Mouse (Mus musculus) forebrain, embryonic 16.5 days (tissue): ENCODE measurements around the gene Plcb2. TPM values are rescaled to one million over a fixed set of nuclear protein-coding genes. Genes with fewer than 3 reads are reported as not detected.

Experiments used
- ATAC-seq: fragments of 200-750 bp; cut with Nextera tagmentation; 2 replicates; pipeline ENCODE4 v1.8.0; 2017; ENCODE audit warnings: mild to moderate bottlenecking, moderate library complexity
- H3K27ac ChIP-seq: fragments of 300-500 bp; sonication (generic); 2 replicates; pipeline ENCODE4 v1.5.1; 2014; ENCODE audit warnings: low read length, control low read depth
- H3K27me3 ChIP-seq: fragments of 300-500 bp; sonication (generic); replicated peaks from 2 replicates; pipeline ENCODE4 v1.6.1; 2014; ENCODE audit warnings: low read length; ENCODE audit not compliant: control insufficient read depth, insufficient read depth
- H3K36me3 ChIP-seq: fragments of 300-500 bp; sonication (generic); 2 replicates; pipeline ENCODE4 v1.6.1; 2014; ENCODE audit not compliant: control insufficient read depth, insufficient read depth
- H3K4me1 ChIP-seq: fragments of 300-500 bp; sonication (generic); replicated peaks from 2 replicates; pipeline ENCODE4 v1.6.1; 2014; ENCODE audit warnings: low read length; ENCODE audit not compliant: control insufficient read depth, insufficient read depth
- H3K4me2 ChIP-seq: fragments of 300-500 bp; sonication (generic); 2 replicates; pipeline ENCODE4 v1.6.1; 2014; ENCODE audit warnings: mild to moderate bottlenecking, low read length, control low read depth
- H3K4me3 ChIP-seq: fragments of 300-500 bp; sonication (generic); replicated peaks from 2 replicates; pipeline ENCODE4 v1.5.1; 2014; ENCODE audit warnings: mild to moderate bottlenecking, low read length, control low read depth
- H3K9ac ChIP-seq: fragments of 300-500 bp; sonication (generic); replicated peaks from 2 replicates; pipeline ENCODE4 v1.6.1; 2014; ENCODE audit warnings: low read depth, low read length, control low read depth
- H3K9me3 ChIP-seq: fragments of 300-500 bp; sonication (generic); 2 replicates; pipeline ENCODE4 v1.6.1; 2016; ENCODE audit warnings: low read length; ENCODE audit not compliant: control insufficient read depth
- WGBS: fragments of 180-500 bp; shearing (Covaris S2); extraction: QIAGEN DNeasy Blood & Tissue Kit; methylation state at CpG from one replicate; pipeline ENCODE4 v1.1.7; 2014; 5-methylcytosine and 5-hydroxymethylcytosine counted together
- polyA plus RNA-seq: library from polyadenylated mRNA; unstranded; fragments of >200 nt; fragmentation: Nextera tagmentation; extraction: Ambion mirVana; gene quantifications from 2 replicates; pipeline ENCODE4 v1.2.1, GENCODE M21; 2015

Gene Plcb2
- polyA plus RNA-seq, 1 experiment from 2014 or later = 1.2 TPM

- Histone ChIP-seq H3K4me2 (no peak overlapping the region), H3K9ac (no peak overlapping the region), H3K4me1 (peaks cover 31% of the 10 kb centered on the region), H3K27me3 (peaks cover 55% of the 10 kb centered on the region), H3K27ac (no peak overlapping the region), H3K4me3 (no peak overlapping the region), H3K36me3 (no peaks in the 10 kb centered on the region), H3K9me3 (no peaks in the 10 kb centered on the region)
- ATAC-seq = no peak
- WGBS = 67% methylated on average over 4 of the region's 4 CpGs
These were observed 19.8 kb downstream of the Plcb2 start for GRCm38 (mm10) chr2:118708472-118708871.

GRCm38 (mm10) chr2:118706436-118706835, 21.8 kb downstream of the Plcb2 start:
- Histone ChIP-seq H3K4me1 (peaks cover 43% of the 10 kb centered on the region), H3K9me3 (no peaks in the 10 kb centered on the region), H3K36me3 (no peaks in the 10 kb centered on the region), H3K4me2 (no peak overlapping the region), H3K4me3 (no peak overlapping the region), H3K27ac (no peak overlapping the region), H3K27me3 (peaks cover 63% of the 10 kb centered on the region), H3K9ac (no peak overlapping the region)
- WGBS = 5% methylated on average over 6 of the region's 6 CpGs
- ATAC-seq = 0 out of 2 replicates have a peak, but pooled peaks have one; percentile 13

DNA sequence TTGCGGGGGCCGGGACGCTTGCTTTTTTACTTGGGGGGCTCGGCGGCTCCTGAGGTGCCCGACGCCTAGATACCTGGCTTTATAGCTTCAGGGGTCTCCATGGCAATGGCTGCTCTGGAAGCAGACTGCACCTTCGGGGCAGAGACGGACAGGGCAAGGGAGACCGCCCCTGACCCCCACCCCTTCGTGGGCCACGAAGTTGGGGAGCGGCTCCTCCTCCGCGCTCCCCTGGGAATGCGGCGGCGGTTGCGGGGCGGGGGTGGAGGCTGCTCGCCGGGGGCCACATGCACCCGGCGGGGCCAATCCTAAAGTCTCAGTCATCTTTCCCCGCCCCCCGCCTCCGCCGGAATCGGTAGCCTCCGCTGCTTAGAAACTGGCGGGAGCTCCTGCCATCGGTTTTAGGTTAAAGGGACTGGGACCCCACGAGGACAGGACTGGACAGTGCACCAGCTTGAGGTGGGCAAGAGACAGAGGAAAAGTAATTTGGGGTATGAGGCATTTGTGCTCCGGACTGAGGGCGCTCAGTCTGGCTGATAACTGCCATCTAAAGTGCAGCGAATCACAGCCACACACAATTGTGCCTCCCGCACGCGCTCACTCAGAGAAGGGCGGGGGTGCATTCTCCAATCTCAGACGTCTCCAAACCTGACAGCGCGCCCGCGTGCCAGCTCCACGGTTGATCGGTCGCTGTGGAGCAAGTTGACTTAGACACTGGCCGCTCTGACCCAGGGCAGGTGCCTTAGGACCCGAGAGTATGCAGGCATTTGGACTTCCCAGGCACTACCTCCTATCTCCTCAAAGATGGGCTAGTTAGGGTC, 24.1 kb downstream of the Plcb2 start, which contains the start of gene Ankrd63:
Gene Ankrd63 (minus strand): TSS at position 51 of the 818 bp plus-strand sequence.
- WGBS = under 1% methylated on average over 50 of the region's 50 CpGs
- no peak for ATAC-seq

DNA sequence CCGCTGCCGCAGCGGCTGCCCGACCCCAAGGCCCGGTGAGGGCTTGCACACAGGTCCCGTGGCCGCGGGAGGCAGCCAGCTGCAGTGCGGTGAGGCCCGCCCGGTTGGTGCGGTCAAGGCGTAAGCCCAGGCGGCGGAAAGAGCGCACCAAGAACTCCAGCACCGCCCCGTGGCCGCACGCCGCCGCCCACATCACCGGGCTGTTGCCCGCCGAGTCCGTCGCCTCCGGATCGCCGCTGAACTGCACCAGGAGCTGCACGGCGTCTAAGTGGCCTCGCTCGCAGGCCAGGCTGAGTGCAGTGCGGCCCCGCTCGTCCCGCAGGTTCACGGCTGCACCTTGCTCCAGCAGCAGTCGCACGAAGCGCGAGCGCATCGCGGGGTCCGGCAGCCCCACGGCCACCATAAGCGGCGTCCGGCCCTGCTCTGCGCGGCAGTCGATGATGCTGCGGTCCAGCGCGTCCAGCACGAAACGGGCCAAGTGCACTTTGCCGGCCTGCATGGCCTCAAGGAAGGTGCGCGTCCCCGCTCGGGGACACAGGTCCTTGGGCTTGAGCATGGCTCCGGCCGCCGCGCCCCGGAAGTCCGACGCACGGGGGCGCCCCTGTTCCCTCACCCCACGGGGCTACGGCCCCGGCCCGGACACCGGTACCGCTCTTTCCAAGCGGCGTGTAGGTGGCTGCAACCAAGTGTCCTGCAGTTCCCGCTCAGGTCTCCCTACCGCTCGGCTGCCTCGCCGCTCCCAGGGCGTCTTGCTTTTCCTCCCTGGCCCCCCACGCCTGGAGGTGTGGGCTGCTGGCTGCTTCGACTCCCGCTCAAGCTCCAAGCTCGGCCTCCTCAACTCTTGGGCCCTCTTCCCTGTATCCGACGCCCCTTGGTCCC, 25.1 kb downstream of the Plcb2 start:
- under 1% methylated on average over 93 of the region's 93 CpGs for WGBS

More for the DNA sequence above, 24.1 kb downstream of the Plcb2 start, which contains the start of gene Ankrd63:
- Histone ChIP-seq H3K4me3 (peak within 1 kb of the TSS; percentile 46), H3K36me3 (no peaks in the 10 kb centered on the region), H3K27ac (no peak within 1 kb of the TSS), H3K9me3 (no peaks in the 10 kb centered on the region), H3K4me1 (peaks cover 47% of the 10 kb centered on the region), H3K4me2 (peak within 1 kb of the TSS; percentile 79), H3K9ac (peak within 1 kb of the TSS; percentile 44), H3K27me3 (peaks cover 73% of the 10 kb centered on the region)

DNA sequence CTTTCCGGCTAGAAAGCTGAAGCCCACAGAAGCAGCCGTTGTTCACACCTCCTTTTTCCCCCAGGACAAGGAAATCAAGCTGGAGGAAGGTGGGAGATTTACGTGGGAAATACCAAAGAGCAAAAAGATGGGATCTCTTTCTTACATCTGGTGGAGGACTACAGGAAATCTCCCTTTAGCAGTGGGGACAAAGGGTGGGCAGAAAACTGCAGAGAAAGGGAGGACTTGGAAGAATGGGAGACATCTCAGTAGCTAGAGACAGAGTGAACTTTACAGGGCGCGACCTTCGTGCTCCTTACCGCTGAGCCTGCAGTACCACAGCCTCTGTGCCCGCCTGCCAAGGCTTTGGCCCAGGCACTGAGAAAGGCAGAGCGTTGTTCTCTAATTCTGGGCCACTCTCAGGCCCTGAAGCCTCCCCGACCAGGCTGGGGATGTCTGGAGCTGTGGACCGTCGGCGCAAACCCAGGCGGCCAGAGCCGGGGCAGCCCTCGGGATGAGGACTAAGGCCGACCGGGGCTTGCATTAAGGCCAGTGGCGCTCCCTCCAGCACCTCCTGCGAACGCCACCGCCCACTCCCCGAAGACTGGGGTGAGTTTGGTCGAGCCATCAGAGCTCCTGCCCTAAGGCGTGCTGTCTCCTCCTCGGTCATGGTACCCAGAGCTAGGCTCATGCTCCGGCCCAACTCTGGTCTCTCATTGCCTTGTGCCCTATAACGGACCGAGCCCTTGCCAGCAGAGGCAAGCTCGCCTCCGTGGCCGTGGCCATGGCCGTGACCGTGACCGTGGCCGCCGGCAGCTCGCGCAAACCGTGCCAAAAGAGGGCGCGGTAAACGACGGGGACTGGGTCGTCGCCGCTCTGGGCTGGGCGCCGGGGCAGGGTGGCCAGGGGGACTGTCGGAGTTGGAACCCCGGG, 26.0 kb downstream of the Plcb2 start:
- H3K9me3 ChIP-seq = no peaks in the 10 kb centered on the region
- H3K9ac ChIP-seq = peak overlapping the region; percentile 44
- H3K4me2 ChIP-seq = peak overlapping the region; percentile 79
- WGBS = 4% methylated on average over 51 of the region's 51 CpGs
- peaks cover 47% of the 10 kb centered on the region for H3K4me1 ChIP-seq
- peak overlapping the region; percentile 46 for H3K4me3 ChIP-seq
- no peak overlapping the region for H3K27ac ChIP-seq
- peaks cover 70% of the 10 kb centered on the region for H3K27me3 ChIP-seq
- ATAC-seq = no peak
- no peaks in the 10 kb centered on the region for H3K36me3 ChIP-seq

More for the DNA sequence above, 25.1 kb downstream of the Plcb2 start:
- Histone ChIP-seq H3K4me1 (peaks cover 47% of the 10 kb centered on the region), H3K9ac (peak overlapping the region; percentile 44), H3K27me3 (peaks cover 74% of the 10 kb centered on the region), H3K27ac (no peak overlapping the region), H3K9me3 (no peaks in the 10 kb centered on the region), H3K36me3 (no peaks in the 10 kb centered on the region), H3K4me2 (peak overlapping the region; percentile 79), H3K4me3 (peak overlapping the region; percentile 46)
- ATAC-seq = 0 out of 2 replicates have a peak, but pooled peaks have one; percentile 5

GRCm38 (mm10) chr2:118701161-118701560, 27.1 kb downstream of the Plcb2 start:
- no peak overlapping the region for H3K4me3 ChIP-seq

GRCm38 (mm10) chr2:118700179-118701062, 27.8 kb downstream of the Plcb2 start:
- Histone ChIP-seq H3K4me1 (peaks cover 45% of the 10 kb centered on the region), H3K27ac (no peak overlapping the region), H3K4me2 (peak overlapping the region; percentile 46), H3K27me3 (peaks cover 64% of the 10 kb centered on the region), H3K36me3 (no peaks in the 10 kb centered on the region), H3K4me3 (peak overlapping the region; percentile 22), H3K9ac (0 out of 2 replicates have a peak overlapping the region, but pooled peaks have one; percentile 11), H3K9me3 (no peaks in the 10 kb centered on the region)
- ATAC-seq = 0 out of 2 replicates have a peak, but pooled peaks have one; percentile 26
- WGBS = 2% methylated on average over 32 of the region's 32 CpGs

More at GRCm38 (mm10) chr2:118701161-118701560, 27.1 kb downstream of the Plcb2 start:
- no peak for ATAC-seq
- no peaks in the 10 kb centered on the region for H3K36me3 ChIP-seq
- H3K4me1 ChIP-seq = peaks cover 43% of the 10 kb centered on the region
- WGBS = 10% methylated on average over 5 of the region's 5 CpGs
- H3K4me2 ChIP-seq = no peak overlapping the region
- H3K27me3 ChIP-seq = peaks cover 68% of the 10 kb centered on the region
- H3K27ac ChIP-seq = no peak overlapping the region
- H3K9me3 ChIP-seq = no peaks in the 10 kb centered on the region
- H3K9ac ChIP-seq = no peak overlapping the region

GRCm38 (mm10) chr2:118697955-118698354, 30.3 kb downstream of the Plcb2 start:
- no peak overlapping the region for H3K4me3 ChIP-seq
- H3K27ac ChIP-seq = no peak overlapping the region
- no peak for ATAC-seq
- H3K9ac ChIP-seq = no peak overlapping the region
- peaks cover 51% of the 10 kb centered on the region for H3K27me3 ChIP-seq
- no peak overlapping the region for H3K4me2 ChIP-seq
- no peaks in the 10 kb centered on the region for H3K9me3 ChIP-seq
- peaks cover 29% of the 10 kb centered on the region for H3K4me1 ChIP-seq
- no peaks in the 10 kb centered on the region for H3K36me3 ChIP-seq
- WGBS = 42% methylated on average over 7 of the region's 7 CpGs
